Mouse (Mus musculus) bone marrow, adult 2 months (tissue): ENCODE results near the gene Ccr3. TPM values are rescaled to one million over a fixed set of nuclear protein-coding genes. Genes with fewer than 3 reads are reported as not detected.

ENCODE experiments used
- H3K27ac ChIP-seq: fragments of 200-500 bp; 2 replicates; pipeline ENCODE4 v1.5.1; 2012; ENCODE audit warnings: low read depth, mild to moderate bottlenecking, control low read depth, inconsistent platforms, low read length; ENCODE audit not compliant: control insufficient read depth, poor library complexity, insufficient read depth
- H3K4me1 ChIP-seq: fragments of 200-500 bp; 2 replicates; pipeline ENCODE4 v1.6.1; 2011; ENCODE audit warnings: low read length; ENCODE audit not compliant: control insufficient read depth, insufficient read depth
- H3K4me3 ChIP-seq: fragments of 200-500 bp; replicated peaks from 2 replicates; pipeline ENCODE3; 2011; ENCODE audit warnings: mild to moderate bottlenecking, low read depth, low read length, control low read depth; ENCODE audit not compliant: control insufficient read depth
- CTCF ChIP-seq: fragments of 200-500 bp; IDR thresholded peaks from 2 replicates; pipeline ENCODE4 v1.5.1; 2011; ENCODE audit warnings: low read length, control low read depth; ENCODE audit not compliant: control insufficient read depth, insufficient read depth
- POLR2A ChIP-seq: fragments of 200-500 bp; IDR thresholded peaks from 2 replicates; pipeline ENCODE4 v1.6.1; 2011; ENCODE audit warnings: low read depth, mild to moderate bottlenecking, control low read depth, low read length, borderline replicate concordance; ENCODE audit not compliant: control insufficient read depth
- WGBS: fragments of 180-500 bp; shearing (Covaris S2); methylation state at CpG from one replicate; pipeline ENCODE4 v1.1.7; 2018; 5-methylcytosine and 5-hydroxymethylcytosine counted together
- polyA plus RNA-seq: library from polyadenylated mRNA; stranded (reverse); fragments of >200 nt; gene quantifications from 2 replicates; pipeline ENCODE4 v1.2.4, GENCODE M21; 2011; ENCODE audit warnings: low replicate concordance; ENCODE audit not compliant: missing spikeins, insufficient read depth, insufficient read length

Gene Ccr3
- polyA plus RNA-seq, 1 experiment = 10.1 TPM

GRCm38 (mm10) chr9:123989671-123990070 is 32.1 kb upstream of the Ccr3 start:
- Histone ChIP-seq H3K27ac (no peak overlapping the region), H3K4me1 (no peaks in the 10 kb centered on the region; the same call in 1 of the 2 replicates), H3K4me3 (no peak overlapping the region)
- WGBS = 3% methylated on average over 3 of the region's 3 CpGs
- no peak for TF ChIP-seq POLR2A

GRCm38 (mm10) chr9:123991312-123991906 is 30.4 kb upstream of the Ccr3 start:
- TF ChIP-seq CTCF = no peak
- no peak for TF ChIP-seq POLR2A
- Histone ChIP-seq H3K4me1 (no peaks in the 10 kb centered on the region; the same call in 1 of the 2 replicates), H3K4me3 (no peak overlapping the region), H3K27ac (no peak overlapping the region)
- WGBS = 0% methylated on average over 1 of the region's 1 CpGs

- WGBS = 17% methylated on average over 3 of the region's 3 CpGs
- H3K4me3 ChIP-seq = no peak overlapping the region
- H3K27ac ChIP-seq = no peak overlapping the region
- H3K4me1 ChIP-seq = no peaks in the 10 kb centered on the region
- TF ChIP-seq CTCF (no peak), POLR2A (no peak)
Measured at GRCm38 (mm10) chr9:123997719-123998118, 24.1 kb upstream of the Ccr3 start.

GRCm38 (mm10) chr9:123999784-124000183 is 22.0 kb upstream of the Ccr3 start:
- 39% methylated on average over 2 of the region's 2 CpGs for WGBS
- Histone ChIP-seq H3K4me3 (no peak overlapping the region), H3K4me1 (no peaks in the 10 kb centered on the region), H3K27ac (no peak overlapping the region)
- TF ChIP-seq CTCF = no peak
- no peak for TF ChIP-seq POLR2A

- Histone ChIP-seq H3K4me1 (no peaks in the 10 kb centered on the region; the same call in 1 of the 2 replicates), H3K27ac (no peak overlapping the region), H3K4me3 (no peak overlapping the region)
- TF ChIP-seq POLR2A (no peak), CTCF (no peak)
- 47% methylated on average over 2 of the region's 2 CpGs for WGBS
Measured at GRCm38 (mm10) chr9:124012691-124013090, 9.1 kb upstream of the Ccr3 start.

GRCm38 (mm10) chr9:124013270-124013669 is 8.5 kb upstream of the Ccr3 start:
- 57% methylated on average over 3 of the region's 3 CpGs for WGBS
- Histone ChIP-seq H3K4me1 (no peaks in the 10 kb centered on the region; the same call in 1 of the 2 replicates), H3K4me3 (no peak overlapping the region), H3K27ac (no peak overlapping the region)
- no peak for TF ChIP-seq CTCF
- no peak for TF ChIP-seq POLR2A

GRCm38 (mm10) chr9:124014985-124015652 is 6.7 kb upstream of the Ccr3 start:
- 62% methylated on average over 2 of the region's 2 CpGs for WGBS
- TF ChIP-seq CTCF (no peak), POLR2A (no peak)

GRCm38 (mm10) chr9:124016048-124016447 is 5.7 kb upstream of the Ccr3 start:
- no peak overlapping the region for H3K4me3 ChIP-seq
- TF ChIP-seq CTCF = no peak
- no peak for TF ChIP-seq POLR2A
- WGBS = 24% methylated on average over 2 of the region's 2 CpGs

More at GRCm38 (mm10) chr9:124014985-124015652, 6.7 kb upstream of the Ccr3 start:
- Histone ChIP-seq H3K27ac (no peak overlapping the region), H3K4me1 (no peaks in the 10 kb centered on the region; the same call in 1 of the 2 replicates), H3K4me3 (no peak overlapping the region)

GRCm38 (mm10) chr9:124019887-124020286 is 1.9 kb upstream of the Ccr3 start:
- Histone ChIP-seq H3K4me1 (no peaks in the 10 kb centered on the region), H3K27ac (no peak overlapping the region), H3K4me3 (no peak overlapping the region)
- 10% methylated on average over 3 of the region's 3 CpGs for WGBS
- TF ChIP-seq CTCF = no peak
- TF ChIP-seq POLR2A = no peak

More at GRCm38 (mm10) chr9:124016048-124016447, 5.7 kb upstream of the Ccr3 start:
- H3K27ac ChIP-seq = no peak overlapping the region
- no peaks in the 10 kb centered on the region; the same call in 1 of the 2 replicates for H3K4me1 ChIP-seq
